8 mouse cellular contexts compared by ENCODE assay signal in the genomic region with DNA sequence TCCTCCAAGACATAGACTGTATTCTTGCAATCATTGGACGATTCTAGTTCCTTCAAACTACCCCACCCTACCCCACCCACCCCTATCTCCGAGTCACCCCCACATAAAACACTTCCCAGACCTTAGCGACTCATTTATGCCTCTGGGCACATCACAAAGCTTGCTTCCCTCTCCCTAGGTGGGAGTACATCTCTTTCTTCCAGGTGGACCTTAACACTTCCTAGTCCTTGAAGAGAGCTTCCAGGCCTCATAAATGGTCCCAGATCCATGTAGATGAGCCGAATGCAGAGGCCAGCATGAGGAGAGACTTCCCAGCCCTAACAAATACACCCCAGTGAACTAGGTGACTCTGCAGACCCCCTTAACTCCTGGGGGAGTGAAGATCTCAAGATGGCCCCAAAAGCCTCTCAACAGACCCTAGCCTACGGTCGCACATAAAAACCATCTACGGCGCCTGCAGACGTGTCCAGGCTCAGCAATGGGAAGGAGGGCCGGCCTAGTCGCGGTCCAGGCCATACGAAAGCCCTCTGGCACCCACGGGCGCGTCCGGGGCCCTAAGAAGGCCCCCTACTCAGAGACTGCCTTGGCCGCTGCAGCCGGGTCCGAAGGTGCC. TPM values are rescaled to one million over a fixed set of nuclear protein-coding genes. Genes with fewer than 3 reads are reported as not detected.
A peak's percentile ranks its signal among the peaks of the same experiment; 100 is the strongest.
DNase-seq lines count a peak whose midpoint lies in the region; ATAC-seq and TF ChIP-seq lines count a peak whose summit lies in the region.

No protein-coding gene starts in this region.

- H3K4me2 ChIP-seq in forebrain, embryonic 13.5 days = peak overlapping the region; percentile 77
- H3K4me2 ChIP-seq in liver, embryonic 13.5 days = peak overlapping the region; percentile 97

- WGBS in forebrain, embryonic 13.5 days = 2% methylated on average over 20 of the region's 20 CpGs
- under 1% methylated on average over 20 of the region's 20 CpGs for WGBS in liver, embryonic 13.5 days (ENCODE audit: insufficient replicate concordance)

- DNase-seq in liver, embryonic 13.5 days = no peak
- DNase-seq in gastrocnemius, postnatal 36 days = no peak

- peak overlapping the region; percentile 99 for H3ac ChIP-seq in C2C12 (ENCODE audit: control insufficient read depth, insufficient read length, low read depth)

- peaks cover 26% of the 10 kb centered on the region for H3K27me3 ChIP-seq in erythroblast, embryonic 14.5 days (ENCODE audit: control insufficient read depth)
- H3K27me3 ChIP-seq in C2C12 (ENCODE audit: control insufficient read depth, insufficient read depth, insufficient read length) = no peaks in the 10 kb centered on the region
- peaks cover 26% of the 10 kb centered on the region for H3K27me3 ChIP-seq in forebrain, embryonic 13.5 days
- H3K27me3 ChIP-seq in liver, embryonic 13.5 days = peaks cover 25% of the 10 kb centered on the region

- ATAC-seq in erythroblast, adult 5-6 weeks (replicated peaks; ENCODE audit: low FRiP score, poor library complexity, severe bottlenecking) = no peak
- ATAC-seq in forebrain, embryonic 13.5 days = no peak; the same call in 1 of the 2 replicates
- no peak for ATAC-seq in liver, embryonic 13.5 days (ENCODE audit: low read depth)
- ATAC-seq in megakaryocyte-erythroid progenitor cell, adult 5-6 weeks (replicated peaks; ENCODE audit: low FRiP score, low TSS enrichment, poor library complexity, severe bottlenecking) = no peak
- no peak for ATAC-seq in erythroid progenitor cell, adult 5-6 weeks (replicated peaks; ENCODE audit: low FRiP score, poor library complexity, severe bottlenecking)

- TF ChIP-seq CTCF in C2C12 (IDR thresholded peaks at IDR 0.05; ENCODE audit: control insufficient read depth, insufficient read depth, insufficient read length) = no peak

- intact Hi-C loops in gastrocnemius, postnatal 36 days (cut with DNase I) = no loop called here

- H3K27ac ChIP-seq in forebrain, embryonic 13.5 days = peak overlapping the region; percentile 66
- H3K27ac ChIP-seq in liver, embryonic 13.5 days = peak overlapping the region; percentile 97

- H3K4me3 ChIP-seq in erythroblast, embryonic 14.5 days (replicated peaks) = peak overlapping the region; percentile 87
- peak overlapping the region; percentile 89 for H3K4me3 ChIP-seq in C2C12 (ENCODE audit: insufficient read depth, poor library complexity, severe bottlenecking)
- H3K4me3 ChIP-seq in forebrain, embryonic 13.5 days = peak overlapping the region; percentile 96
- H3K4me3 ChIP-seq in liver, embryonic 13.5 days (replicated peaks) = peak overlapping the region; percentile 92

- H3K79me3 ChIP-seq in C2C12 (ENCODE audit: low read depth) = peaks cover 31% of the 10 kb centered on the region

- peaks cover 74% of the 10 kb centered on the region for H3K4me1 ChIP-seq in erythroblast, embryonic 14.5 days (ENCODE audit: control insufficient read depth)
- peaks cover 37% of the 10 kb centered on the region for H3K4me1 ChIP-seq in forebrain, embryonic 13.5 days
- peaks cover 60% of the 10 kb centered on the region for H3K4me1 ChIP-seq in liver, embryonic 13.5 days (replicated peaks)

- H3K79me2 ChIP-seq in C2C12 (ENCODE audit: control insufficient read depth, insufficient read depth) = peaks cover 53% of the 10 kb centered on the region

- H3K9ac ChIP-seq in forebrain, embryonic 13.5 days = peak overlapping the region; percentile 97
- H3K9ac ChIP-seq in liver, embryonic 13.5 days = peak overlapping the region; percentile 96

- H3K36me3 ChIP-seq in erythroblast, embryonic 14.5 days (ENCODE audit: control insufficient read depth) = peaks cover 39% of the 10 kb centered on the region
- H3K36me3 ChIP-seq in C2C12 (ENCODE audit: control insufficient read depth, insufficient read depth) = peaks cover 21% of the 10 kb centered on the region
- H3K36me3 ChIP-seq in forebrain, embryonic 13.5 days (ENCODE audit: poor library complexity, severe bottlenecking) = peaks cover 30% of the 10 kb centered on the region
- H3K36me3 ChIP-seq in liver, embryonic 13.5 days = peaks cover 36% of the 10 kb centered on the region

- H3K9me3 ChIP-seq in erythroblast, embryonic 14.5 days (ENCODE audit: control insufficient read depth, low read length) = no peaks in the 10 kb centered on the region
- no peaks in the 10 kb centered on the region for H3K9me3 ChIP-seq in forebrain, embryonic 13.5 days (replicated peaks)
- H3K9me3 ChIP-seq in liver, embryonic 13.5 days (replicated peaks) = no peaks in the 10 kb centered on the region

RNA-seq across cellular contexts. Expression of a gene that starts 0.7 kb away (rescaled TPM):
- polyA plus RNA-seq in erythroblast, embryonic 14.5 days (2012) = 29.6 and 31.0 TPM in 2 replicates
- 7.9 and 10.7 TPM in 2 replicates for total RNA-seq in erythroblast, adult 5-6 weeks (2015; ENCODE audit: low replicate concordance)
- 9.8 and 10.0 TPM in 2 replicates for total RNA-seq in erythroblast, adult 5-6 weeks (2017; ENCODE audit: low replicate concordance)
- 58.4 TPM for polyA plus RNA-seq in C2C12 (2012; fragmentation: generic; extraction: Trizol)
- 35.8 and 38.9 TPM in 2 replicates for polyA plus RNA-seq in forebrain, embryonic 13.5 days (2015; fragmentation: Nextera tagmentation; extraction: Ambion mirVana)
- 10.4 and 11.8 TPM in 2 replicates for polyA plus RNA-seq in liver, embryonic 13.5 days (2015; fragmentation: Nextera tagmentation; extraction: Ambion mirVana)
- 10 to 100 TPM; 36.9 to 40.2 TPM for total RNA-seq in gastrocnemius, postnatal 36 days (2021)
- total RNA-seq in megakaryocyte-erythroid progenitor cell, adult 5-6 weeks (2014; fragmentation: Nextera tagmentation) = 33.0 and 46.3 TPM in 2 replicates
- 7.2 and 10.2 TPM in 2 replicates for total RNA-seq in megakaryocyte-erythroid progenitor cell, adult 5-6 weeks (2017)
- 20.9 and 30.2 TPM in 2 replicates for total RNA-seq in erythroid progenitor cell, adult 5-6 weeks (2015; ENCODE audit: low replicate concordance)
- total RNA-seq in erythroid progenitor cell, adult 5-6 weeks (2017; ENCODE audit: low replicate concordance) = 15.8 and 31.6 TPM in 2 replicates

RNA-seq across cellular contexts. Expression of a gene that starts 2.3 kb away (rescaled TPM):
- polyA plus RNA-seq in erythroblast, embryonic 14.5 days (2012) = 0.45 and 0.53 TPM in 2 replicates
- total RNA-seq in erythroblast, adult 5-6 weeks (2015; ENCODE audit: low replicate concordance) = 7.5 and 10.8 TPM in 2 replicates
- 0.60 TPM in 1 of 2 replicates, not detected in the other for total RNA-seq in erythroblast, adult 5-6 weeks (2017; ENCODE audit: low replicate concordance)
- 56.8 TPM for polyA plus RNA-seq in C2C12 (2012; fragmentation: generic; extraction: Trizol)
- 9.4 and 10.2 TPM in 2 replicates for polyA plus RNA-seq in forebrain, embryonic 13.5 days (2015; fragmentation: Nextera tagmentation; extraction: Ambion mirVana)
- 14.4 and 15.0 TPM in 2 replicates for polyA plus RNA-seq in liver, embryonic 13.5 days (2015; fragmentation: Nextera tagmentation; extraction: Ambion mirVana)
- 10 to 100 TPM; 20.6 to 21.8 TPM for total RNA-seq in gastrocnemius, postnatal 36 days (2021)
- total RNA-seq in megakaryocyte-erythroid progenitor cell, adult 5-6 weeks (2014; fragmentation: Nextera tagmentation) = 1.4 and 1.7 TPM in 2 replicates
- 1.3 and 1.6 TPM in 2 replicates for total RNA-seq in megakaryocyte-erythroid progenitor cell, adult 5-6 weeks (2017)
- 15.9 and 24.1 TPM in 2 replicates for total RNA-seq in erythroid progenitor cell, adult 5-6 weeks (2015; ENCODE audit: low replicate concordance)
- total RNA-seq in erythroid progenitor cell, adult 5-6 weeks (2017; ENCODE audit: low replicate concordance) = 0.90 TPM in 1 of 2 replicates, not detected in the other

RNA-seq across cellular contexts. Expression of a gene that starts 16.9 kb away (rescaled TPM):
- 6.1 and 6.4 TPM in 2 replicates for polyA plus RNA-seq in erythroblast, embryonic 14.5 days (2012)
- 2.9 and 9.6 TPM in 2 replicates for total RNA-seq in erythroblast, adult 5-6 weeks (2015; ENCODE audit: low replicate concordance)
- total RNA-seq in erythroblast, adult 5-6 weeks (2017; ENCODE audit: low replicate concordance) = 1.3 and 2.5 TPM in 2 replicates
- polyA plus RNA-seq in C2C12 (2012; fragmentation: generic; extraction: Trizol) = 18.1 TPM
- polyA plus RNA-seq in forebrain, embryonic 13.5 days (2015; fragmentation: Nextera tagmentation; extraction: Ambion mirVana) = 40.5 and 45.6 TPM in 2 replicates
- 18.2 and 20.1 TPM in 2 replicates for polyA plus RNA-seq in liver, embryonic 13.5 days (2015; fragmentation: Nextera tagmentation; extraction: Ambion mirVana)
- 1 to 10 TPM; 8.0 to 8.9 TPM for total RNA-seq in gastrocnemius, postnatal 36 days (2021)
- total RNA-seq in megakaryocyte-erythroid progenitor cell, adult 5-6 weeks (2014; fragmentation: Nextera tagmentation) = 37.2 and 42.7 TPM in 2 replicates
- total RNA-seq in megakaryocyte-erythroid progenitor cell, adult 5-6 weeks (2017) = 15.5 and 25.6 TPM in 2 replicates
- total RNA-seq in erythroid progenitor cell, adult 5-6 weeks (2015; ENCODE audit: low replicate concordance) = 6.3 and 10.1 TPM in 2 replicates
- 3.6 and 8.7 TPM in 2 replicates for total RNA-seq in erythroid progenitor cell, adult 5-6 weeks (2017; ENCODE audit: low replicate concordance)

RNA-seq across cellular contexts. Expression of a gene that starts 18.0 kb away (rescaled TPM):
- polyA plus RNA-seq in erythroblast, embryonic 14.5 days (2012) = 10.4 and 10.6 TPM in 2 replicates
- total RNA-seq in erythroblast, adult 5-6 weeks (2015; ENCODE audit: low replicate concordance) = 15.5 and 24.2 TPM in 2 replicates
- 17.0 and 34.1 TPM in 2 replicates for total RNA-seq in erythroblast, adult 5-6 weeks (2017; ENCODE audit: low replicate concordance)
- polyA plus RNA-seq in C2C12 (2012; fragmentation: generic; extraction: Trizol) = 43.7 TPM
- polyA plus RNA-seq in forebrain, embryonic 13.5 days (2015; fragmentation: Nextera tagmentation; extraction: Ambion mirVana) = 67.9 and 72.7 TPM in 2 replicates
- 41.0 and 42.4 TPM in 2 replicates for polyA plus RNA-seq in liver, embryonic 13.5 days (2015; fragmentation: Nextera tagmentation; extraction: Ambion mirVana)
- total RNA-seq in gastrocnemius, postnatal 36 days (2021) = 10 to 100 TPM; 18.3 to 20.3 TPM
- total RNA-seq in megakaryocyte-erythroid progenitor cell, adult 5-6 weeks (2014; fragmentation: Nextera tagmentation) = 80.4 and 150 TPM in 2 replicates
- total RNA-seq in megakaryocyte-erythroid progenitor cell, adult 5-6 weeks (2017) = 84.3 and 104 TPM in 2 replicates
- 50.7 and 80.7 TPM in 2 replicates for total RNA-seq in erythroid progenitor cell, adult 5-6 weeks (2015; ENCODE audit: low replicate concordance)
- total RNA-seq in erythroid progenitor cell, adult 5-6 weeks (2017; ENCODE audit: low replicate concordance) = 44.2 and 62.0 TPM in 2 replicates

RNA-seq across cellular contexts. Expression of a gene that starts 29.1 kb away (rescaled TPM):
- polyA plus RNA-seq in erythroblast, embryonic 14.5 days (2012) = 4.3 and 4.9 TPM in 2 replicates
- total RNA-seq in erythroblast, adult 5-6 weeks (2015; ENCODE audit: low replicate concordance) = 21.7 and 73.4 TPM in 2 replicates
- total RNA-seq in erythroblast, adult 5-6 weeks (2017; ENCODE audit: low replicate concordance) = 9.2 and 30.6 TPM in 2 replicates
- polyA plus RNA-seq in C2C12 (2012; fragmentation: generic; extraction: Trizol) = 978 TPM
- polyA plus RNA-seq in forebrain, embryonic 13.5 days (2015; fragmentation: Nextera tagmentation; extraction: Ambion mirVana) = 815 and 859 TPM in 2 replicates
- 214 and 220 TPM in 2 replicates for polyA plus RNA-seq in liver, embryonic 13.5 days (2015; fragmentation: Nextera tagmentation; extraction: Ambion mirVana)
- 100 to 1,000 TPM; 105 to 123 TPM for total RNA-seq in gastrocnemius, postnatal 36 days (2021)
- total RNA-seq in megakaryocyte-erythroid progenitor cell, adult 5-6 weeks (2014; fragmentation: Nextera tagmentation) = 160 and 230 TPM in 2 replicates
- 132 and 171 TPM in 2 replicates for total RNA-seq in megakaryocyte-erythroid progenitor cell, adult 5-6 weeks (2017)
- total RNA-seq in erythroid progenitor cell, adult 5-6 weeks (2015; ENCODE audit: low replicate concordance) = 17.3 and 28.9 TPM in 2 replicates
- total RNA-seq in erythroid progenitor cell, adult 5-6 weeks (2017; ENCODE audit: low replicate concordance) = 2.3 and 25.4 TPM in 2 replicates
